Mouse (Mus musculus): ENCODE data around the gene Tubd1. TPM values are rescaled to one million over a fixed set of nuclear protein-coding genes. Genes with fewer than 3 reads are reported as not detected.
A peak's percentile ranks its signal among the peaks of the same experiment; 100 is the strongest.

The Tubd1 gene
- polyA plus RNA-seq, 1 experiment from 2014 or later, result 16.1 TPM

- Histone ChIP-seq H3K4me2 (no peak overlapping the region), H3K9ac (no peak overlapping the region), H3K27me3 (no peaks in the 10 kb centered on the region), H3K27ac (0 out of 2 replicates have a peak overlapping the region, but pooled peaks have one; percentile 79), H3K4me3 (no peak overlapping the region), H3K36me3 (no peaks in the 10 kb centered on the region), H3K9me3 (no peaks in the 10 kb centered on the region), H3K4me1 (peaks cover 23% of the 10 kb centered on the region)
- 69% methylated on average over 6 of the region's 6 CpGs for WGBS
- ATAC-seq (ENCODE audit: borderline replicate concordance, extremely low read depth, low FRiP score, low TSS enrichment), result no peak
Observed at GRCm38 (mm10) chr11:86594188-86594876, 49.5 kb downstream of the Tubd1 start.

- ATAC-seq (ENCODE audit: borderline replicate concordance, extremely low read depth, low FRiP score, low TSS enrichment), result no peak
- Histone ChIP-seq H3K9ac (no peak overlapping the region), H3K4me3 (no peak overlapping the region), H3K4me1 (peaks cover 23% of the 10 kb centered on the region), H3K9me3 (no peaks in the 10 kb centered on the region), H3K4me2 (no peak overlapping the region), H3K27ac (no peak overlapping the region), H3K27me3 (no peaks in the 10 kb centered on the region), H3K36me3 (no peaks in the 10 kb centered on the region)
- WGBS, result 93% methylated on average over 6 of the region's 6 CpGs
Observed at GRCm38 (mm10) chr11:86595366-86595765, 50.6 kb downstream of the Tubd1 start.

GRCm38 (mm10) chr11:86596187-86596960, 51.6 kb downstream of the Tubd1 start:
- H3K27ac ChIP-seq, result peak overlapping the region; percentile 65; the same call in 1 of the 2 replicates
- no peak for ATAC-seq (ENCODE audit: borderline replicate concordance, extremely low read depth, low FRiP score, low TSS enrichment)

GRCm38 (mm10) chr11:86596976-86597375, 52.2 kb downstream of the Tubd1 start:
- no peak overlapping the region for H3K9ac ChIP-seq
- no peak overlapping the region for H3K27ac ChIP-seq
- no peak overlapping the region for H3K4me2 ChIP-seq
- 77% methylated on average over 3 of the region's 3 CpGs for WGBS
- H3K9me3 ChIP-seq, result no peaks in the 10 kb centered on the region
- peaks cover 20% of the 10 kb centered on the region for H3K4me1 ChIP-seq
- H3K4me3 ChIP-seq, result no peak overlapping the region
- H3K36me3 ChIP-seq, result no peaks in the 10 kb centered on the region
- H3K27me3 ChIP-seq, result no peaks in the 10 kb centered on the region
- ATAC-seq (ENCODE audit: borderline replicate concordance, extremely low read depth, low FRiP score, low TSS enrichment), result no peak

More at GRCm38 (mm10) chr11:86596187-86596960, 51.6 kb downstream of the Tubd1 start:
- peaks cover 23% of the 10 kb centered on the region for H3K4me1 ChIP-seq
- no peaks in the 10 kb centered on the region for H3K36me3 ChIP-seq
- no peak overlapping the region for H3K4me2 ChIP-seq
- H3K4me3 ChIP-seq, result no peak overlapping the region
- no peaks in the 10 kb centered on the region for H3K9me3 ChIP-seq
- H3K27me3 ChIP-seq, result no peaks in the 10 kb centered on the region
- no peak overlapping the region for H3K9ac ChIP-seq
- 69% methylated on average over 7 of the region's 7 CpGs for WGBS

- WGBS, result 91% methylated on average over 5 of the region's 5 CpGs
- H3K4me1 ChIP-seq, result peaks cover 9% of the 10 kb centered on the region
- no peak overlapping the region for H3K4me3 ChIP-seq
- no peak overlapping the region for H3K9ac ChIP-seq
- no peaks in the 10 kb centered on the region for H3K36me3 ChIP-seq
- no peak for ATAC-seq (ENCODE audit: borderline replicate concordance, extremely low read depth, low FRiP score, low TSS enrichment)
- H3K27ac ChIP-seq, result no peak overlapping the region
- no peaks in the 10 kb centered on the region for H3K27me3 ChIP-seq
- H3K4me2 ChIP-seq, result no peak overlapping the region
- H3K9me3 ChIP-seq, result no peaks in the 10 kb centered on the region
Observed at GRCm38 (mm10) chr11:86598154-86598553, 53.4 kb downstream of the Tubd1 start.

GRCm38 (mm10) chr11:86598572-86598971, 53.8 kb downstream of the Tubd1 start:
- H3K36me3 ChIP-seq, result no peaks in the 10 kb centered on the region
- H3K9me3 ChIP-seq, result no peaks in the 10 kb centered on the region
- H3K4me2 ChIP-seq, result no peak overlapping the region
- H3K4me1 ChIP-seq, result peaks cover 7% of the 10 kb centered on the region
- no peak overlapping the region for H3K27ac ChIP-seq
- no peak overlapping the region for H3K9ac ChIP-seq
- no peaks in the 10 kb centered on the region for H3K27me3 ChIP-seq
- WGBS, result 75% methylated on average over 1 of the region's 1 CpGs
- no peak for ATAC-seq (ENCODE audit: borderline replicate concordance, extremely low read depth, low FRiP score, low TSS enrichment)
- no peak overlapping the region for H3K4me3 ChIP-seq

GRCm38 (mm10) chr11:86599378-86600208, 54.8 kb downstream of the Tubd1 start:
- no peaks in the 10 kb centered on the region for H3K9me3 ChIP-seq
- H3K4me2 ChIP-seq, result no peak overlapping the region
- no peak for ATAC-seq (ENCODE audit: borderline replicate concordance, extremely low read depth, low FRiP score, low TSS enrichment)
- H3K27ac ChIP-seq, result no peak overlapping the region
- no peak overlapping the region for H3K4me3 ChIP-seq
- no peaks in the 10 kb centered on the region for H3K36me3 ChIP-seq
- 72% methylated on average over 4 of the region's 4 CpGs for WGBS
- no peak overlapping the region for H3K9ac ChIP-seq
- H3K27me3 ChIP-seq, result no peaks in the 10 kb centered on the region
- 0 out of 2 replicates have a peak, but pooled peaks cover 3% of the 10 kb centered on the region for H3K4me1 ChIP-seq

- H3K36me3 ChIP-seq, result no peaks in the 10 kb centered on the region
- 92% methylated on average over 7 of the region's 7 CpGs for WGBS
- 0 out of 2 replicates have a peak, but pooled peaks cover 5% of the 10 kb centered on the region for H3K4me1 ChIP-seq
- no peaks in the 10 kb centered on the region for H3K27me3 ChIP-seq
- H3K4me3 ChIP-seq, result no peak overlapping the region
- H3K9me3 ChIP-seq, result no peaks in the 10 kb centered on the region
- H3K27ac ChIP-seq, result no peak overlapping the region
- H3K4me2 ChIP-seq, result no peak overlapping the region
- H3K9ac ChIP-seq, result no peak overlapping the region
- ATAC-seq (ENCODE audit: borderline replicate concordance, extremely low read depth, low FRiP score, low TSS enrichment), result no peak
Observed at GRCm38 (mm10) chr11:86600209-86600557, 55.4 kb downstream of the Tubd1 start.

GRCm38 (mm10) chr11:86602116-86602515, 57.3 kb downstream of the Tubd1 start:
- 52% methylated on average over 3 of the region's 3 CpGs for WGBS
- H3K9me3 ChIP-seq, result no peaks in the 10 kb centered on the region
- H3K4me2 ChIP-seq, result no peak overlapping the region
- H3K36me3 ChIP-seq, result peaks cover 7% of the 10 kb centered on the region; the same call in 1 of the 2 replicates
- H3K9ac ChIP-seq, result no peak overlapping the region
- no peaks in the 10 kb centered on the region for H3K27me3 ChIP-seq
- no peak for ATAC-seq (ENCODE audit: borderline replicate concordance, extremely low read depth, low FRiP score, low TSS enrichment)
- no peak overlapping the region for H3K27ac ChIP-seq
- 0 out of 2 replicates have a peak, but pooled peaks cover 5% of the 10 kb centered on the region for H3K4me1 ChIP-seq
- H3K4me3 ChIP-seq, result no peak overlapping the region

GRCm38 (mm10) chr11:86603719-86604118, 58.9 kb downstream of the Tubd1 start:
- Histone ChIP-seq H3K27ac (no peak overlapping the region; the same call in 1 of the 2 replicates), H3K4me3 (no peak overlapping the region), H3K9me3 (no peaks in the 10 kb centered on the region), H3K4me2 (no peak overlapping the region), H3K4me1 (0 out of 2 replicates have a peak, but pooled peaks cover 5% of the 10 kb centered on the region), H3K9ac (no peak overlapping the region), H3K36me3 (peaks cover 7% of the 10 kb centered on the region; the same call in 1 of the 2 replicates), H3K27me3 (no peaks in the 10 kb centered on the region)
- ATAC-seq (ENCODE audit: borderline replicate concordance, extremely low read depth, low FRiP score, low TSS enrichment), result no peak
- 84% methylated on average over 1 of the region's 1 CpGs for WGBS

GRCm38 (mm10) chr11:86604289-86604688, 59.5 kb downstream of the Tubd1 start:
- WGBS, result 90% methylated on average over 3 of the region's 3 CpGs
- H3K9me3 ChIP-seq, result no peaks in the 10 kb centered on the region
- H3K36me3 ChIP-seq, result peaks cover 7% of the 10 kb centered on the region; the same call in 1 of the 2 replicates
- no peaks in the 10 kb centered on the region for H3K27me3 ChIP-seq
- ATAC-seq (ENCODE audit: borderline replicate concordance, extremely low read depth, low FRiP score, low TSS enrichment), result no peak
- H3K9ac ChIP-seq, result no peak overlapping the region
- H3K27ac ChIP-seq, result no peak overlapping the region; the same call in 1 of the 2 replicates
- H3K4me1 ChIP-seq, result 0 out of 2 replicates have a peak, but pooled peaks cover 5% of the 10 kb centered on the region
- H3K4me3 ChIP-seq, result no peak overlapping the region
- H3K4me2 ChIP-seq, result no peak overlapping the region
